Mouse (Mus musculus): ENCODE data around the gene Prr14l. TPM values are rescaled to one million over a fixed set of nuclear protein-coding genes. Genes with fewer than 3 reads are reported as not detected.

Prr14l gene
- polyA plus RNA-seq, 1 experiment from 2014 or later, result 11.8 TPM

Other genes with a start within 250 kb of the Prr14l start
- 32.0 and 33.3 TPM in 2 replicates for gene Yes1, start 243.1 kb downstream of the Prr14l start, polyA plus RNA-seq (2016; fragmentation: Nextera tagmentation; extraction: Ambion mirVana)
- 47.7 and 49.3 TPM in 2 replicates for gene Pisd, start 68.6 kb downstream of the Prr14l start, polyA plus RNA-seq (2016; fragmentation: Nextera tagmentation; extraction: Ambion mirVana)
- not detected in 2 replicates for gene Gm20671, start 27.1 kb downstream of the Prr14l start, polyA plus RNA-seq (2016; fragmentation: Nextera tagmentation; extraction: Ambion mirVana)
- 23.6 and 24.4 TPM in 2 replicates for gene Depdc5, start 9.4 kb upstream of the Prr14l start, polyA plus RNA-seq (2016; fragmentation: Nextera tagmentation; extraction: Ambion mirVana)
- 481 and 488 TPM in 2 replicates for gene Ywhah, start 164.6 kb upstream of the Prr14l start, polyA plus RNA-seq (2016; fragmentation: Nextera tagmentation; extraction: Ambion mirVana)
- not detected in 2 replicates for gene Slc5a1, start 250.0 kb upstream of the Prr14l start, polyA plus RNA-seq (2016; fragmentation: Nextera tagmentation; extraction: Ambion mirVana)